Mouse (Mus musculus) spleen, adult 18-20 months (tissue): ENCODE results near the gene Oxld1.

Experiments
- DNase-seq, 2 experiments: peaks; one replicate each; pipeline ENCODE4 v3.0.0; 2022; ENCODE audit warnings: mixed read lengths in 2 of 2

Gene Oxld1

GRCm38 (mm10) chr11:120457772-120458751 lies at the start of gene Oxld1, which contains the start of gene Ccdc137:
Gene Oxld1 (minus strand): TSS chr11:120458068.
Gene Ccdc137 (plus strand): TSS chr11:120458115.
- peak; percentile 52 to 71 for DNase-seq

GRCm38 (mm10) chr11:120506899-120507298 lies 49.0 kb upstream of the Oxld1 start:
- no peak for DNase-seq

- DNase-seq: no peak
Observed at GRCm38 (mm10) chr11:120505661-120506060, 47.8 kb upstream of the Oxld1 start.

GRCm38 (mm10) chr11:120501701-120502100 lies 43.8 kb upstream of the Oxld1 start:
- DNase-seq: no peak

- DNase-seq: no peak
Observed at GRCm38 (mm10) chr11:120501018-120501417, 43.1 kb upstream of the Oxld1 start.

- no peak for DNase-seq
Observed at GRCm38 (mm10) chr11:120500357-120500756, 42.5 kb upstream of the Oxld1 start.

GRCm38 (mm10) chr11:120499894-120500293 lies 42.0 kb upstream of the Oxld1 start:
- DNase-seq: no peak

- no peak for DNase-seq
Observed at GRCm38 (mm10) chr11:120498891-120499290, 41.0 kb upstream of the Oxld1 start.

GRCm38 (mm10) chr11:120498226-120498625 lies 40.4 kb upstream of the Oxld1 start:
- DNase-seq: no peak

GRCm38 (mm10) chr11:120497436-120497835 lies 39.6 kb upstream of the Oxld1 start:
- DNase-seq: no peak

- DNase-seq: no peak
Observed at GRCm38 (mm10) chr11:120493911-120494310, 36.0 kb upstream of the Oxld1 start.

GRCm38 (mm10) chr11:120493351-120493750 lies 35.5 kb upstream of the Oxld1 start:
- DNase-seq: no peak

- no peak for DNase-seq
Observed at GRCm38 (mm10) chr11:120492878-120493203, 35.0 kb upstream of the Oxld1 start.

GRCm38 (mm10) chr11:120492024-120492877 lies 34.4 kb upstream of the Oxld1 start:
- DNase-seq: peak; percentile 20 to 37

GRCm38 (mm10) chr11:120491317-120492023 lies 33.6 kb upstream of the Oxld1 start, which contains the start of gene Slc25a10:
Gene Slc25a10 (plus strand): TSS chr11:120491840.
- peak; percentile 74 to 87 for DNase-seq

GRCm38 (mm10) chr11:120490291-120491046 lies 32.6 kb upstream of the Oxld1 start:
- no peak for DNase-seq

GRCm38 (mm10) chr11:120489054-120489761 lies 31.3 kb upstream of the Oxld1 start:
- peak in 1 of 2 experiments; percentile 45 for DNase-seq

- DNase-seq: no peak
Observed at GRCm38 (mm10) chr11:120488516-120488915, 30.6 kb upstream of the Oxld1 start.

- no peak for DNase-seq
Observed at GRCm38 (mm10) chr11:120485251-120485650, 27.4 kb upstream of the Oxld1 start.

- DNase-seq: peak; percentile 76 to 82
Observed at GRCm38 (mm10) chr11:120484265-120484981, 26.6 kb upstream of the Oxld1 start, which contains the start of gene Mrpl12. Gene Mrpl12 (plus strand): TSS chr11:120484613.
